Mouse (Mus musculus): Measurements from ENCODE around the gene Atp5mpl.

DNA sequence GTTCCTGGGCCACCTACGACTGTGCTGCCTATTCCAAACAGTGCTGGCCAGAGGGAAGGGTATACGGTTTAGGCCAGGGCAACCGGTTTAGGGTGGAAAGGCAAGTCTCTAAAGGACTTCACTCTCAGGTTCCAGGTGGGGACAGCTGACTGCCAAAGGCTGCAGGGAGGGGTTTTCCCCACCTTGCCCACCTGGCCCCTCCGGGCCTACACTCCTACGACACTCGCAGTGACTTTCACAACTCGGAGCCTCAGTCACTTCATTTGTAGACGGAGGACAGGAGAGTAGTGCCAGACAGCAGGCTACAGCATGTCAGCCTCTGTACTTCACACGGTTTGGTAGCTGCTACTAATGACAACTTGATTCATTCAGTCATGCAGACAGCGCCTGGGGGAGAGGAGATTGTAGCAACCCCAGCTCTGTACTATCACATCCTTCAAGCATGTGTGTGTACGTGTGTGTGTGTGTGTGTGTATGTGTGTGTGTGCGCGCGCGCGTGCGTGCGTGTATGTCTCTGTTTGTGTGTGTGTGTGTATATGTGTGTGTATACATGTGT, 38.3 kb downstream of the Atp5mpl start:
- no peak for TF ChIP-seq MAX (IDR thresholded peaks at IDR 0.05; ENCODE audit: low read length)
- TF ChIP-seq POLR2A (IDR thresholded peaks at IDR 0.05; ENCODE audit: control insufficient read depth in 1 of 2, insufficient read depth in 1 of 2, low read depth in 1 of 2, low read length in 2 of 2, poor library complexity in 1 of 2) = no peak
- no peak for TF ChIP-seq KAT2A (conservative IDR thresholded peaks at IDR 0.05; ENCODE audit: low read depth, low read length)
- no peak for TF ChIP-seq CTCF (IDR thresholded peaks at IDR 0.05 in 2 of 3, conservative IDR thresholded peaks at IDR 0.05 in 1 of 3; ENCODE audit: control insufficient read depth in 1 of 3, insufficient read depth in 1 of 3, low read depth in 2 of 3, low read length in 3 of 3, poor library complexity in 1 of 3, severe bottlenecking in 1 of 3)
- no peak for TF ChIP-seq NRF1 (IDR thresholded peaks at IDR 0.05; ENCODE audit: insufficient read depth, low read depth, low read length, poor library complexity, severe bottlenecking)
- TF ChIP-seq TCF12 (IDR thresholded peaks at IDR 0.05; ENCODE audit: low read depth, low read length) = no peak
- no peak for TF ChIP-seq MXI1 (IDR thresholded peaks at IDR 0.05; ENCODE audit: low read depth, low read length)
- no peak for TF ChIP-seq HCFC1 (IDR thresholded peaks at IDR 0.05; ENCODE audit: low read depth, low read length)
- no peak for TF ChIP-seq EP300 (IDR thresholded peaks at IDR 0.05; ENCODE audit: low read depth in 1 of 2, low read length in 2 of 2)
- TF ChIP-seq CHD2 (IDR thresholded peaks at IDR 0.05; ENCODE audit: low read length) = no peak
- TF ChIP-seq RAD21 (IDR thresholded peaks at IDR 0.05; ENCODE audit: low read depth, low read length) = no peak

Measured in MEL (cell line).